Mouse (Mus musculus) cerebellum, adult (tissue): ENCODE data around the gene Ttc1.
A peak's percentile ranks its signal among the peaks of the same experiment; 100 is the strongest.

Experiments
- ATAC-seq: cut with Nextera tagmentation; 2 replicates; pipeline ENCODE4 v1.9.2; 2017; ENCODE audit warnings: mild to moderate bottlenecking, moderate library complexity, mixed read lengths; ENCODE audit not compliant: insufficient number of reproducible peaks, low FRiP score, low TSS enrichment

The Ttc1 gene

DNA sequence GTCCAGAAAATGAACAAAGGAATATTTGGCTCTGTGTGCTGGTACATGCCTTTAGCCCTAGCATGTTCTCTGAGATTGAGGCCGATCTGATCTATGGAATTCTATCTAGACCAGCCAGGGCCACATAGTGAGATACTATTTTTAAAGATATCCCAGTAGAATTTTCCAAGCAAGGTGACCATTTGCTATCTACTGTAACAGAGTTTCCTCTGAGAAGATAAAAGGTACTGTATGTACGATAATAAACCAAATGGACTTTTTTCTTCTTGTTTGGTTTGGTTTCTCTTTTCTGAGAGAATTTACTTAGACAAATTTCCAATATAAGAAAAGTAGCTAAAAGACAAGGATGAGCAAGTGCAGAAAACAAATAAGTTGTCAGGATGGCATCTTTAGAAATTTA is 39.4 kb downstream of the Ttc1 start:
- ATAC-seq: no peak

- no peak for ATAC-seq
Observed at GRCm38 (mm10) chr11:43705751-43706150, 42.1 kb downstream of the Ttc1 start.

DNA sequence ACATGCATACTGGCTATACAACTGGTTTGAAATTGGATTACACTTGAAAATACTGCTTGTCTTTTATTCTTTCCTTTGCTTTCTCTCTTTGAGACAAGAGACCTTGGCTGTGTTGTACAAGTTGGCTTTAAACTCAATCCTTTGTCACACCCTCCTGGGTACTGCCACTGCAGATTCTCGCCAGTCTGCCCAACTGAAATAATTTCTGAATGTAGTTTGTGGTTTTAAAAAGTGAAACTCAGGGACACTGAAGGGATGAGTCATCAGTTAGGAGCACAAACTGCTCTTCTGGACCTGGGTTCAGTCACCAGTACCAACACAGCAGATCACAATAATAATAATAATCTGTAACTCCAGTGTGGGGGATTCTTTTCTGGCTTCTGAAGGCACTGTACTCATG is 44.3 kb downstream of the Ttc1 start:
- no peak for ATAC-seq

DNA sequence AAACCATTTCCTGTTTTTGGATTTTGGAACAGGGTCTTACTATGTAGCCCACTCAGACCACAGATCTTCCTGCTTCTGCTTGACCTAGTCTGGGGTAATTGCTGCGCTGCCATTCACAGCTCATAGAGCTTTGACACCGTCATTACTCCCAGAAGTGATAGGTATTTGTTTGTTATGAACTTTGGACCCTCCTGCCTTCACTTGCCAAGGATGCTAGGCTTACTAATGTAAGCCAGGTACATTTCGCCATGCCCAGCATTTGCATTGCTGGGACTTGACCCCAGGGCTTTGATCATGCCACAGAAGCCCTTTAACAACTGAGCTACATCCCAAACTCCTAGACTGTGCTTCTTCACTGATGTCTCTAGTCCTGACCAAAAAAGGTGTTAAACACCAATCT is 47.5 kb downstream of the Ttc1 start:
- no peak for ATAC-seq

- ATAC-seq: no peak
Observed at GRCm38 (mm10) chr11:43698621-43699020, 49.2 kb downstream of the Ttc1 start.

GRCm38 (mm10) chr11:43696623-43697022 is 51.2 kb downstream of the Ttc1 start:
- no peak for ATAC-seq

DNA sequence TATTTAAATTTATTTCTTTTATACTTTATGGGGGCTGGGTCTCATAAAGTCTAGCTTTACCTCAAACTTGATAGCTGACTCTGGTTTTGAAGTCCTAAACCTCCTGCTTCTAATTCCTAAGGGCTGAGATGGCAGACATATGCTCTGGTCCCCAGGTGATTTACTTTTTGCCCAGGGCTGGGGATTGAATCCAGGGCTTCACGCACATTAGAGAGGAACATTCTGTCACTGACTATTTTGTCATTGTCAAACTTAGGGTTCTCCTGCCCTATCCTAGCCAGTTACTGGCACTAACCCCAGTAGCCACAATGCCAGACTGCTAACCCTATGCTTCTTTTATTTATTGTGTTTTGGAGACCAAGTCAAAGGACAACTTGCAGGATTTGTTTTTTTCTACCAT is 59.0 kb downstream of the Ttc1 start:
- ATAC-seq: peak; percentile 49; the same call in 1 of the 2 replicates

- peak; percentile 50 for ATAC-seq
Observed at GRCm38 (mm10) chr11:43682415-43683217, 65.2 kb downstream of the Ttc1 start.

GRCm38 (mm10) chr11:43681472-43682414 is 66.1 kb downstream of the Ttc1 start, which contains the start of gene Pwwp2a:
Pwwp2a (plus strand) TSS chr11:43681998.
- peak; percentile 98 for ATAC-seq
